Mouse (Mus musculus): ENCODE data around the gene Ndufaf8. TPM values are rescaled to one million over a fixed set of nuclear protein-coding genes. Genes with fewer than 3 reads are reported as not detected.

Ndufaf8 gene
- polyA plus RNA-seq, 1 experiment from 2014 or later = 113 TPM

- Histone ChIP-seq H3K36me3 (ENCODE audit: control insufficient read depth, insufficient read depth, low read length) (peaks cover 16% of the 10 kb centered on the region; the same call in 1 of the 2 replicates), H3K4me3 (ENCODE audit: low read length) (no peak overlapping the region), H3K9me3 (ENCODE audit: control insufficient read depth, low read length) (no peaks in the 10 kb centered on the region), H3K27ac (ENCODE audit: low read length) (no peak overlapping the region), H3K9ac (ENCODE audit: low read depth, low read length) (no peak overlapping the region), H3K27me3 (replicated peaks; ENCODE audit: control insufficient read depth, insufficient read depth, low read length) (no peaks in the 10 kb centered on the region), H3K4me1 (ENCODE audit: control insufficient read depth, insufficient read depth, low read length) (peaks cover 9% of the 10 kb centered on the region), H3K4me2 (ENCODE audit: low read depth, low read length) (no peak overlapping the region)
- no peak for ATAC-seq
- 69% methylated on average over 3 of the region's 3 CpGs for WGBS
Observed at GRCm38 (mm10) chr11:120076191-120076590, 22.5 kb upstream of the Ndufaf8 start.

- Histone ChIP-seq H3K4me1 (ENCODE audit: control insufficient read depth, insufficient read depth, low read length) (peaks cover 5% of the 10 kb centered on the region), H3K4me2 (ENCODE audit: low read depth, low read length) (no peak overlapping the region), H3K36me3 (ENCODE audit: control insufficient read depth, insufficient read depth, low read length) (0 out of 2 replicates have a peak, but pooled peaks cover 10% of the 10 kb centered on the region), H3K27ac (ENCODE audit: low read length) (no peak overlapping the region), H3K9ac (ENCODE audit: low read depth, low read length) (no peak overlapping the region), H3K27me3 (replicated peaks; ENCODE audit: control insufficient read depth, insufficient read depth, low read length) (no peaks in the 10 kb centered on the region), H3K9me3 (ENCODE audit: control insufficient read depth, low read length) (no peaks in the 10 kb centered on the region), H3K4me3 (ENCODE audit: low read length) (no peak overlapping the region)
- no peak for ATAC-seq
- 78% methylated on average over 6 of the region's 6 CpGs for WGBS
Observed at GRCm38 (mm10) chr11:120080282-120080681, 18.4 kb upstream of the Ndufaf8 start.

- Histone ChIP-seq H3K4me3 (ENCODE audit: low read length) (peak overlapping the region; percentile 100), H3K4me1 (ENCODE audit: control insufficient read depth, insufficient read depth, low read length) (peaks cover 12% of the 10 kb centered on the region), H3K4me2 (ENCODE audit: low read depth, low read length) (peak overlapping the region; percentile 89), H3K27ac (ENCODE audit: low read length) (peak overlapping the region; percentile 76), H3K27me3 (replicated peaks; ENCODE audit: control insufficient read depth, insufficient read depth, low read length) (no peaks in the 10 kb centered on the region), H3K9ac (ENCODE audit: low read depth, low read length) (peak overlapping the region; percentile 95), H3K36me3 (ENCODE audit: control insufficient read depth, insufficient read depth, low read length) (0 out of 2 replicates have a peak, but pooled peaks cover 7% of the 10 kb centered on the region), H3K9me3 (ENCODE audit: control insufficient read depth, low read length) (no peaks in the 10 kb centered on the region)
- under 1% methylated on average over 25 of the region's 25 CpGs for WGBS
- peak; percentile 51 for ATAC-seq
Observed at GRCm38 (mm10) chr11:120085891-120086627, 12.7 kb upstream of the Ndufaf8 start.

GRCm38 (mm10) chr11:120086702-120087152 lies 12.0 kb upstream of the Ndufaf8 start, which contains the start of gene Cep131:
Gene Cep131 (minus strand): TSS chr11:120086827.
- peak within 1 kb of the TSS; percentile 89 for H3K4me2 ChIP-seq (ENCODE audit: low read depth, low read length)
- under 1% methylated on average over 41 of the region's 42 CpGs for WGBS
- H3K4me3 ChIP-seq (ENCODE audit: low read length) = peak within 1 kb of the TSS; percentile 100
- H3K9ac ChIP-seq (ENCODE audit: low read depth, low read length) = peak within 1 kb of the TSS; percentile 95
- no peaks in the 10 kb centered on the region for H3K27me3 ChIP-seq (replicated peaks; ENCODE audit: control insufficient read depth, insufficient read depth, low read length)
- H3K27ac ChIP-seq (ENCODE audit: low read length) = peak within 1 kb of the TSS; percentile 76
- ATAC-seq = peak; percentile 100
- H3K36me3 ChIP-seq (ENCODE audit: control insufficient read depth, insufficient read depth, low read length) = peaks cover 12% of the 10 kb centered on the region
- peaks cover 12% of the 10 kb centered on the region for H3K4me1 ChIP-seq (ENCODE audit: control insufficient read depth, insufficient read depth, low read length)
- no peaks in the 10 kb centered on the region for H3K9me3 ChIP-seq (ENCODE audit: control insufficient read depth, low read length)

- H3K27ac ChIP-seq (ENCODE audit: low read length) = no peak overlapping the region
- no peak for ATAC-seq
- H3K4me2 ChIP-seq (ENCODE audit: low read depth, low read length) = no peak overlapping the region
- H3K27me3 ChIP-seq (replicated peaks; ENCODE audit: control insufficient read depth, insufficient read depth, low read length) = no peaks in the 10 kb centered on the region
- H3K36me3 ChIP-seq (ENCODE audit: control insufficient read depth, insufficient read depth, low read length) = peaks cover 12% of the 10 kb centered on the region
- H3K4me3 ChIP-seq (ENCODE audit: low read length) = no peak overlapping the region
- H3K4me1 ChIP-seq (ENCODE audit: control insufficient read depth, insufficient read depth, low read length) = peaks cover 8% of the 10 kb centered on the region
- H3K9ac ChIP-seq (ENCODE audit: low read depth, low read length) = no peak overlapping the region
- H3K9me3 ChIP-seq (ENCODE audit: control insufficient read depth, low read length) = no peaks in the 10 kb centered on the region
- 91% methylated on average over 4 of the region's 4 CpGs for WGBS
Observed at GRCm38 (mm10) chr11:120090661-120091060, 8.1 kb upstream of the Ndufaf8 start.

GRCm38 (mm10) chr11:120092817-120093591 lies 5.7 kb upstream of the Ndufaf8 start:
- Histone ChIP-seq H3K36me3 (ENCODE audit: control insufficient read depth, insufficient read depth, low read length) (peaks cover 12% of the 10 kb centered on the region), H3K27ac (ENCODE audit: low read length) (no peak overlapping the region), H3K4me2 (ENCODE audit: low read depth, low read length) (no peak overlapping the region), H3K4me3 (ENCODE audit: low read length) (no peak overlapping the region), H3K9me3 (ENCODE audit: control insufficient read depth, low read length) (no peaks in the 10 kb centered on the region), H3K9ac (ENCODE audit: low read depth, low read length) (no peak overlapping the region), H3K27me3 (replicated peaks; ENCODE audit: control insufficient read depth, insufficient read depth, low read length) (no peaks in the 10 kb centered on the region), H3K4me1 (ENCODE audit: control insufficient read depth, insufficient read depth, low read length) (peaks cover 8% of the 10 kb centered on the region)
- ATAC-seq = peak; percentile 29; the same call in 1 of the 2 replicates
- 72% methylated on average over 23 of the region's 23 CpGs for WGBS

GRCm38 (mm10) chr11:120101036-120101435 lies 2.3 kb downstream of the Ndufaf8 start:
- H3K27me3 ChIP-seq (replicated peaks; ENCODE audit: control insufficient read depth, insufficient read depth, low read length) = no peaks in the 10 kb centered on the region
- 0 out of 2 replicates have a peak, but pooled peaks cover 4% of the 10 kb centered on the region for H3K36me3 ChIP-seq (ENCODE audit: control insufficient read depth, insufficient read depth, low read length)
- no peak for ATAC-seq
- H3K27ac ChIP-seq (ENCODE audit: low read length) = no peak overlapping the region
- H3K9ac ChIP-seq (ENCODE audit: low read depth, low read length) = no peak overlapping the region
- 5% methylated on average over 3 of the region's 3 CpGs for WGBS
- peaks cover 21% of the 10 kb centered on the region for H3K4me1 ChIP-seq (ENCODE audit: control insufficient read depth, insufficient read depth, low read length)
- H3K4me2 ChIP-seq (ENCODE audit: low read depth, low read length) = no peak overlapping the region
- no peaks in the 10 kb centered on the region for H3K9me3 ChIP-seq (ENCODE audit: control insufficient read depth, low read length)
- no peak overlapping the region for H3K4me3 ChIP-seq (ENCODE audit: low read length)

- H3K4me1 ChIP-seq (ENCODE audit: control insufficient read depth, insufficient read depth, low read length) = peaks cover 13% of the 10 kb centered on the region
- H3K4me2 ChIP-seq (ENCODE audit: low read depth, low read length) = no peak overlapping the region
- no peak overlapping the region for H3K9ac ChIP-seq (ENCODE audit: low read depth, low read length)
- no peaks in the 10 kb centered on the region for H3K9me3 ChIP-seq (ENCODE audit: control insufficient read depth, low read length)
- 50% methylated on average over 3 of the region's 3 CpGs for WGBS
- no peak for ATAC-seq
- peaks cover 4% of the 10 kb centered on the region; the same call in 1 of the 2 replicates for H3K36me3 ChIP-seq (ENCODE audit: control insufficient read depth, insufficient read depth, low read length)
- no peak overlapping the region for H3K4me3 ChIP-seq (ENCODE audit: low read length)
- H3K27me3 ChIP-seq (replicated peaks; ENCODE audit: control insufficient read depth, insufficient read depth, low read length) = no peaks in the 10 kb centered on the region
- H3K27ac ChIP-seq (ENCODE audit: low read length) = no peak overlapping the region
Observed at GRCm38 (mm10) chr11:120103431-120103997, 4.8 kb downstream of the Ndufaf8 start.

- H3K36me3 ChIP-seq (ENCODE audit: control insufficient read depth, insufficient read depth, low read length) = peaks cover 6% of the 10 kb centered on the region; the same call in 1 of the 2 replicates
- no peak for ATAC-seq
- WGBS = 62% methylated on average over 2 of the region's 2 CpGs
Observed at GRCm38 (mm10) chr11:120107026-120107425, 8.3 kb downstream of the Ndufaf8 start.

More at GRCm38 (mm10) chr11:120107026-120107425, 8.3 kb downstream of the Ndufaf8 start:
- H3K9ac ChIP-seq (ENCODE audit: low read depth, low read length) = no peak overlapping the region
- no peak overlapping the region for H3K4me2 ChIP-seq (ENCODE audit: low read depth, low read length)
- no peaks in the 10 kb centered on the region for H3K27me3 ChIP-seq (replicated peaks; ENCODE audit: control insufficient read depth, insufficient read depth, low read length)
- peaks cover 3% of the 10 kb centered on the region; the same call in 1 of the 2 replicates for H3K4me1 ChIP-seq (ENCODE audit: control insufficient read depth, insufficient read depth, low read length)
- H3K4me3 ChIP-seq (ENCODE audit: low read length) = no peak overlapping the region
- H3K9me3 ChIP-seq (ENCODE audit: control insufficient read depth, low read length) = no peaks in the 10 kb centered on the region
- H3K27ac ChIP-seq (ENCODE audit: low read length) = no peak overlapping the region
